Mouse (Mus musculus): ENCODE results near the gene Ipo9. TPM values are rescaled to one million over a fixed set of nuclear protein-coding genes. Genes with fewer than 3 reads are reported as not detected.

Ipo9 gene
- polyA plus RNA-seq, 1 experiment, result 38.7 TPM

DNA sequence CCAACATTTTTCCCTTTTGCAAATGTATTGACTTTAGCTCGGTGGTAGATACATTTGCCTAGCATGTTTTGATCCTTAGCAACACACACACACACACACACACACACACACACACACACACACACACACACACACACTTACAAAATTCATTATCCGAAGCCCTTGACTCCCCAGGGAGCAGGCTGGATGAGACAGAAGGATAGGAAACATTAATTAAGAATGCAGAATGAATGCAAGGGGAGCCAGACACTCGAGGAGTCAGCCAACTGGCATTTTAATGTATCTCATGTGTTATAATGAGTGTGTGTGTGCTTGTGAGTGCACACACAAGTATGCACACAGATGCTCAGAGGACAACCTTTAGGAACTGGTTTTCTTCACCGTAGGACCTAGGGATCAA, 68.8 kb downstream of the Ipo9 start:
- Histone ChIP-seq H3K36me3 (ENCODE audit: control insufficient read depth, insufficient read depth, low read length) (no peaks in the 10 kb centered on the region), H3K4me1 (ENCODE audit: control insufficient read depth, insufficient read depth, low read length) (peaks cover 4% of the 10 kb centered on the region), H3K4me3 (ENCODE audit: control insufficient read depth, low read depth, low read length) (no peak overlapping the region), H3K27ac (ENCODE audit: control insufficient read depth, insufficient read depth, low read depth, low read length) (no peak overlapping the region), H3K27me3 (ENCODE audit: control insufficient read depth, insufficient read depth, low read length) (no peaks in the 10 kb centered on the region)
- TF ChIP-seq POLR2A (IDR thresholded peaks at IDR 0.05; ENCODE audit: control insufficient read depth, low read depth, low read length) (no peak), CTCF (IDR thresholded peaks at IDR 0.05; ENCODE audit: control insufficient read depth, insufficient read depth, insufficient replicate concordance, low read depth, low read length) (no peak)

GRCm38 (mm10) chr1:135359071-135359470, 71.2 kb downstream of the Ipo9 start:
- Histone ChIP-seq H3K4me3 (ENCODE audit: control insufficient read depth, low read depth, low read length) (no peak overlapping the region), H3K4me1 (ENCODE audit: control insufficient read depth, insufficient read depth, low read length) (peaks cover 4% of the 10 kb centered on the region), H3K36me3 (ENCODE audit: control insufficient read depth, insufficient read depth, low read length) (no peaks in the 10 kb centered on the region), H3K27ac (ENCODE audit: control insufficient read depth, insufficient read depth, low read depth, low read length) (no peak overlapping the region), H3K27me3 (ENCODE audit: control insufficient read depth, insufficient read depth, low read length) (no peaks in the 10 kb centered on the region)
- TF ChIP-seq POLR2A (IDR thresholded peaks at IDR 0.05; ENCODE audit: control insufficient read depth, low read depth, low read length), result no peak
- TF ChIP-seq CTCF (IDR thresholded peaks at IDR 0.05; ENCODE audit: control insufficient read depth, insufficient read depth, insufficient replicate concordance, low read depth, low read length), result no peak

DNA sequence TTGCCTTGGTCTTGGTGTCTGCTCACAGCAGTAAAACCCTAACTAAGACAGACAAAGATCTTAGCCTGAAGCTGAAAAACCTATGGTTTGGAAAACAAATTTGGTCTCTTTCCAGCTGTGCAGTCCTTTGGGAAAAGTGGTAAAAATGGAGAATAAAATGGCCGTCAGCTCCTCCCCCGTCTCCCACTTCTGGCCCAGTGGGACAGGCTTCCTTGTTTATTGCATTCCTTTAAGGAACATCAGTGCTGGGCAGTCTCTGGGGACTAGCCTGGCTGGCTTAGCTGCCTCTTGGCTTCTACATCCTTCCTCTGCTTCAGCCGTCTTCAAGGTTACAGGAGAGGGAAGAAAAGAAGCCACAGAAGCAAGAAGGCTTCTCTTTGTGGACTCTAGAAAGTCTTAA, 78.3 kb downstream of the Ipo9 start:
- Histone ChIP-seq H3K4me1 (ENCODE audit: control insufficient read depth, insufficient read depth, low read length) (peaks cover 8% of the 10 kb centered on the region), H3K27me3 (ENCODE audit: control insufficient read depth, insufficient read depth, low read length) (no peaks in the 10 kb centered on the region), H3K36me3 (ENCODE audit: control insufficient read depth, insufficient read depth, low read length) (no peaks in the 10 kb centered on the region), H3K27ac (ENCODE audit: control insufficient read depth, insufficient read depth, low read depth, low read length) (no peak overlapping the region), H3K4me3 (ENCODE audit: control insufficient read depth, low read depth, low read length) (no peak overlapping the region)
- TF ChIP-seq POLR2A (IDR thresholded peaks at IDR 0.05; ENCODE audit: control insufficient read depth, low read depth, low read length) (no peak), CTCF (IDR thresholded peaks at IDR 0.05; ENCODE audit: control insufficient read depth, insufficient read depth, insufficient replicate concordance, low read depth, low read length) (no peak)

- H3K4me3 ChIP-seq (ENCODE audit: control insufficient read depth, low read depth, low read length), result no peak overlapping the region
- peaks cover 8% of the 10 kb centered on the region for H3K4me1 ChIP-seq (ENCODE audit: control insufficient read depth, insufficient read depth, low read length)
- peak overlapping the region; percentile 80 for H3K27ac ChIP-seq (ENCODE audit: control insufficient read depth, insufficient read depth, low read depth, low read length)
- TF ChIP-seq POLR2A (IDR thresholded peaks at IDR 0.05; ENCODE audit: control insufficient read depth, low read depth, low read length) (no peak), CTCF (IDR thresholded peaks at IDR 0.05; ENCODE audit: control insufficient read depth, insufficient read depth, insufficient replicate concordance, low read depth, low read length) (no peak)
- no peaks in the 10 kb centered on the region for H3K27me3 ChIP-seq (ENCODE audit: control insufficient read depth, insufficient read depth, low read length)
- no peaks in the 10 kb centered on the region for H3K36me3 ChIP-seq (ENCODE audit: control insufficient read depth, insufficient read depth, low read length)
These were observed 82.7 kb downstream of the Ipo9 start for GRCm38 (mm10) chr1:135347498-135348169.

DNA sequence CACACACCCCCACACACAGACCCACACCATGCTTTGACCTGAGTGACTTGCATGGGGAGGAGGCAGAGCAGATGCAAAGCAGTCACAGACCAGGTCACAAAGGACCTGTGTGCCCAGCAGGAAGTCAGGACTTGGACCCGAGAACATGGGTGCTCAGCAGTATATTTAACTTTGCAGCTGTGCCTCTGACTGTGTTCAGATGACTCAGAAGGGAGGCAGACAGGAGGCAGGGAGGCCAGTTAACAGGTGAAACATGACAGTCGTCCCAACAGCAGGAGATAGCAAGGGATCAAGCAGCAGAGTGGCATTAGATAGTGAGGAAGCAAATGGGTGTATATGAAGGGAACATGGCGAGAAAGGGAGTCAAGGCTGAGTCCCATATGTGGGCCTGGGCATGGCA, 83.4 kb downstream of the Ipo9 start:
- TF ChIP-seq POLR2A (IDR thresholded peaks at IDR 0.05; ENCODE audit: control insufficient read depth, low read depth, low read length) (no peak), CTCF (IDR thresholded peaks at IDR 0.05; ENCODE audit: control insufficient read depth, insufficient read depth, insufficient replicate concordance, low read depth, low read length) (no peak)
- peaks cover 8% of the 10 kb centered on the region for H3K4me1 ChIP-seq (ENCODE audit: control insufficient read depth, insufficient read depth, low read length)
- H3K27ac ChIP-seq (ENCODE audit: control insufficient read depth, insufficient read depth, low read depth, low read length), result peak overlapping the region; percentile 80
- no peaks in the 10 kb centered on the region for H3K36me3 ChIP-seq (ENCODE audit: control insufficient read depth, insufficient read depth, low read length)
- H3K4me3 ChIP-seq (ENCODE audit: control insufficient read depth, low read depth, low read length), result no peak overlapping the region
- H3K27me3 ChIP-seq (ENCODE audit: control insufficient read depth, insufficient read depth, low read length), result no peaks in the 10 kb centered on the region

DNA sequence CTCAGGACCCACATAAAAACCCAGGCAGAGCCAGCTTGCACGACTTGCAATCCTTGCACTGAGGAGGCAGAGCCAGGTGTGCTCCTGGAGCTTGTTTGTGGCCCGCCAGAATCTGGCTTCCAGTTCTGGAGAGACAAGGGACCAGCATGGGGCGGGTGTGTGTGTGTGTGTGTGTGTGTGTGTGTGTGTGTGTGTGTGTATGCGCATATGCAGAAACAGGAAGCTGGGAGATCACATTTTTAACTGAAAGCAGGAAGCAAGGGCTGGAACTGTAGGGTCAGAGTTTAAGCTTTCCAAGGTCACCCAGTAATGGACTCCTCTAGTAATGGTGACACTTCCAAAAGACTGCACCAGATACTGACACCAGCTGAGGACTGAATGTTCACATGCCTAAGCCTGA, 86.3 kb downstream of the Ipo9 start:
- no peak overlapping the region for H3K4me3 ChIP-seq (ENCODE audit: control insufficient read depth, low read depth, low read length)
- H3K36me3 ChIP-seq (ENCODE audit: control insufficient read depth, insufficient read depth, low read length), result no peaks in the 10 kb centered on the region
- H3K27me3 ChIP-seq (ENCODE audit: control insufficient read depth, insufficient read depth, low read length), result no peaks in the 10 kb centered on the region
- no peak for TF ChIP-seq CTCF (IDR thresholded peaks at IDR 0.05; ENCODE audit: control insufficient read depth, insufficient read depth, insufficient replicate concordance, low read depth, low read length)
- TF ChIP-seq POLR2A (IDR thresholded peaks at IDR 0.05; ENCODE audit: control insufficient read depth, low read depth, low read length), result no peak
- H3K27ac ChIP-seq (ENCODE audit: control insufficient read depth, insufficient read depth, low read depth, low read length), result no peak overlapping the region
- peaks cover 8% of the 10 kb centered on the region for H3K4me1 ChIP-seq (ENCODE audit: control insufficient read depth, insufficient read depth, low read length)

- Histone ChIP-seq H3K27me3 (ENCODE audit: control insufficient read depth, insufficient read depth, low read length) (no peaks in the 10 kb centered on the region), H3K4me3 (ENCODE audit: control insufficient read depth, low read depth, low read length) (no peak overlapping the region), H3K27ac (ENCODE audit: control insufficient read depth, insufficient read depth, low read depth, low read length) (no peak overlapping the region), H3K4me1 (ENCODE audit: control insufficient read depth, insufficient read depth, low read length) (no peaks in the 10 kb centered on the region; the same call in none of the 2 replicates), H3K36me3 (ENCODE audit: control insufficient read depth, insufficient read depth, low read length) (no peaks in the 10 kb centered on the region)
- TF ChIP-seq CTCF (IDR thresholded peaks at IDR 0.05; ENCODE audit: control insufficient read depth, insufficient read depth, insufficient replicate concordance, low read depth, low read length), result no peak
- no peak for TF ChIP-seq POLR2A (IDR thresholded peaks at IDR 0.05; ENCODE audit: control insufficient read depth, low read depth, low read length)
These were observed 88.4 kb downstream of the Ipo9 start for GRCm38 (mm10) chr1:135341947-135342346.

Other genes starting within 250 kb of the Ipo9 start
- gene Elf3, start 171.9 kb downstream of the Ipo9 start, polyA plus RNA-seq (2012; rRNA removed), result 1.8 TPM in 1 of 2 replicates, not detected in the other
- gene Rnpep, start 146.4 kb downstream of the Ipo9 start, polyA plus RNA-seq (2012; rRNA removed), result 15.7 and 16.6 TPM in 2 replicates
- 69.1 and 73.2 TPM in 2 replicates for gene Timm17a, start 116.7 kb downstream of the Ipo9 start, polyA plus RNA-seq (2012; rRNA removed)
- 1.7 and 2.9 TPM in 2 replicates for gene Lmod1, start 105.7 kb downstream of the Ipo9 start, polyA plus RNA-seq (2012; rRNA removed)
- 0.38 and 1.1 TPM in 2 replicates for gene Shisa4, start 55.3 kb downstream of the Ipo9 start, polyA plus RNA-seq (2012; rRNA removed)
- 2.0 and 2.2 TPM in 2 replicates for gene Nav1, start 176.8 kb upstream of the Ipo9 start, polyA plus RNA-seq (2012; rRNA removed)